Mouse (Mus musculus): ENCODE results near the gene Mon1b. TPM values are rescaled to one million over a fixed set of nuclear protein-coding genes. Genes with fewer than 3 reads are reported as not detected.

The Mon1b gene
- 7.7 and 9.4 TPM in 2 replicates for polyA plus RNA-seq (2016; fragmentation: Nextera tagmentation; extraction: Ambion mirVana)

- H3K27me3 ChIP-seq (replicated peaks; ENCODE audit: low read depth, poor library complexity, severe bottlenecking), result no peaks in the 10 kb centered on the region
- peak within 1 kb of the TSS; percentile 70 for H3K4me3 ChIP-seq
- peaks cover 24% of the 10 kb centered on the region for H3K36me3 ChIP-seq (replicated peaks)
- WGBS, result under 1% methylated on average over 42 of the region's 42 CpGs
- no peaks in the 10 kb centered on the region for H3K9me3 ChIP-seq
- peaks cover 20% of the 10 kb centered on the region for H3K4me1 ChIP-seq
- peak; percentile 96 for DNase-seq (ENCODE audit: low spot score)
- H3K27ac ChIP-seq (replicated peaks), result peak within 1 kb of the TSS; percentile 91
Observed at GRCm38 (mm10) chr8:113634670-113635591, at the start of gene Mon1b. TSS of gene Mon1b (plus strand) at chr8:113635587.

GRCm38 (mm10) chr8:113598401-113598800 is 37.0 kb upstream of the Mon1b start:
- Histone ChIP-seq H3K4me3 (no peak overlapping the region), H3K9me3 (no peaks in the 10 kb centered on the region), H3K27me3 (replicated peaks; ENCODE audit: low read depth, poor library complexity, severe bottlenecking) (no peaks in the 10 kb centered on the region), H3K4me1 (no peaks in the 10 kb centered on the region), H3K27ac (replicated peaks) (no peak overlapping the region), H3K36me3 (replicated peaks) (no peaks in the 10 kb centered on the region)
- DNase-seq (ENCODE audit: low spot score), result no peak
- 42% methylated on average over 3 of the region's 3 CpGs for WGBS

GRCm38 (mm10) chr8:113632634-113633033 is 2.8 kb upstream of the Mon1b start:
- Histone ChIP-seq H3K36me3 (replicated peaks) (peaks cover 1% of the 10 kb centered on the region), H3K4me1 (peaks cover 20% of the 10 kb centered on the region), H3K4me3 (no peak overlapping the region), H3K9me3 (no peaks in the 10 kb centered on the region), H3K27ac (replicated peaks) (no peak overlapping the region), H3K27me3 (replicated peaks; ENCODE audit: low read depth, poor library complexity, severe bottlenecking) (no peaks in the 10 kb centered on the region)
- 11% methylated on average over 3 of the region's 3 CpGs for WGBS
- DNase-seq (ENCODE audit: low spot score), result no peak

- Histone ChIP-seq H3K4me1 (peaks cover 20% of the 10 kb centered on the region), H3K9me3 (no peaks in the 10 kb centered on the region), H3K4me3 (peak overlapping the region; percentile 70), H3K27ac (replicated peaks) (no peak overlapping the region), H3K27me3 (replicated peaks; ENCODE audit: low read depth, poor library complexity, severe bottlenecking) (no peaks in the 10 kb centered on the region), H3K36me3 (replicated peaks) (peaks cover 17% of the 10 kb centered on the region)
- no peak for DNase-seq (ENCODE audit: low spot score)
- 33% methylated on average over 12 of the region's 12 CpGs for WGBS
Observed at GRCm38 (mm10) chr8:113634161-113634560, 1.2 kb upstream of the Mon1b start.

- Histone ChIP-seq H3K27ac (replicated peaks) (peak overlapping the region; percentile 91), H3K27me3 (replicated peaks; ENCODE audit: low read depth, poor library complexity, severe bottlenecking) (no peaks in the 10 kb centered on the region), H3K9me3 (no peaks in the 10 kb centered on the region), H3K36me3 (replicated peaks) (peaks cover 32% of the 10 kb centered on the region), H3K4me1 (peaks cover 20% of the 10 kb centered on the region), H3K4me3 (peak overlapping the region; percentile 70)
- DNase-seq (ENCODE audit: low spot score), result no peak
- WGBS, result 1% methylated on average over 44 of the region's 44 CpGs
Observed at GRCm38 (mm10) chr8:113635592-113636279, 349 bp downstream of the Mon1b start.

- Histone ChIP-seq H3K27me3 (replicated peaks; ENCODE audit: low read depth, poor library complexity, severe bottlenecking) (no peaks in the 10 kb centered on the region), H3K9me3 (no peaks in the 10 kb centered on the region), H3K4me3 (peak overlapping the region; percentile 70), H3K27ac (replicated peaks) (peak overlapping the region; percentile 91), H3K4me1 (peaks cover 20% of the 10 kb centered on the region), H3K36me3 (replicated peaks) (peaks cover 36% of the 10 kb centered on the region)
- WGBS, result 39% methylated on average over 5 of the region's 5 CpGs
- DNase-seq (ENCODE audit: low spot score), result no peak
Observed at GRCm38 (mm10) chr8:113636280-113636628, 867 bp downstream of the Mon1b start.

- peaks cover 55% of the 10 kb centered on the region for H3K36me3 ChIP-seq (replicated peaks)
Observed at GRCm38 (mm10) chr8:113640357-113640756, 5.0 kb downstream of the Mon1b start.

GRCm38 (mm10) chr8:113642926-113643325 is 7.5 kb downstream of the Mon1b start, which contains the start of gene Syce1l:
TSS of gene Syce1l (plus strand) at chr8:113643213.
- WGBS, result 93% methylated on average over 16 of the region's 16 CpGs
- Histone ChIP-seq H3K36me3 (replicated peaks) (peaks cover 50% of the 10 kb centered on the region), H3K27ac (replicated peaks) (no peak within 1 kb of the TSS), H3K4me1 (0 out of 2 replicates have a peak, but pooled peaks cover 3% of the 10 kb centered on the region), H3K27me3 (replicated peaks; ENCODE audit: low read depth, poor library complexity, severe bottlenecking) (no peaks in the 10 kb centered on the region), H3K4me3 (no peak within 1 kb of the TSS), H3K9me3 (no peaks in the 10 kb centered on the region)
- DNase-seq (ENCODE audit: low spot score), result no peak

More at GRCm38 (mm10) chr8:113640357-113640756, 5.0 kb downstream of the Mon1b start:
- DNase-seq (ENCODE audit: low spot score), result no peak
- Histone ChIP-seq H3K27me3 (replicated peaks; ENCODE audit: low read depth, poor library complexity, severe bottlenecking) (no peaks in the 10 kb centered on the region), H3K27ac (replicated peaks) (no peak overlapping the region), H3K4me3 (no peak overlapping the region), H3K4me1 (peaks cover 16% of the 10 kb centered on the region), H3K9me3 (no peaks in the 10 kb centered on the region)
- WGBS, result 85% methylated on average over 8 of the region's 8 CpGs

GRCm38 (mm10) chr8:113643479-113644210 is 8.3 kb downstream of the Mon1b start:
- H3K4me3 ChIP-seq, result no peak overlapping the region
- 88% methylated on average over 8 of the region's 8 CpGs for WGBS
- H3K27me3 ChIP-seq (replicated peaks; ENCODE audit: low read depth, poor library complexity, severe bottlenecking), result no peaks in the 10 kb centered on the region
- 0 out of 2 replicates have a peak, but pooled peaks cover 3% of the 10 kb centered on the region for H3K4me1 ChIP-seq
- H3K36me3 ChIP-seq (replicated peaks), result peaks cover 43% of the 10 kb centered on the region
- H3K9me3 ChIP-seq, result no peaks in the 10 kb centered on the region
- H3K27ac ChIP-seq (replicated peaks), result no peak overlapping the region
- no peak for DNase-seq (ENCODE audit: low spot score)

- Histone ChIP-seq H3K9me3 (no peaks in the 10 kb centered on the region), H3K4me3 (no peak overlapping the region), H3K27me3 (replicated peaks; ENCODE audit: low read depth, poor library complexity, severe bottlenecking) (no peaks in the 10 kb centered on the region), H3K36me3 (replicated peaks) (peaks cover 27% of the 10 kb centered on the region), H3K27ac (replicated peaks) (no peak overlapping the region), H3K4me1 (0 out of 2 replicates have a peak, but pooled peaks cover 3% of the 10 kb centered on the region)
- 81% methylated on average over 5 of the region's 5 CpGs for WGBS
- DNase-seq (ENCODE audit: low spot score), result no peak
Observed at GRCm38 (mm10) chr8:113645220-113645619, 9.8 kb downstream of the Mon1b start.

- Histone ChIP-seq H3K27ac (replicated peaks) (no peak overlapping the region), H3K36me3 (replicated peaks) (no peaks in the 10 kb centered on the region), H3K4me3 (no peak overlapping the region), H3K27me3 (replicated peaks; ENCODE audit: low read depth, poor library complexity, severe bottlenecking) (no peaks in the 10 kb centered on the region), H3K9me3 (no peaks in the 10 kb centered on the region), H3K4me1 (no peaks in the 10 kb centered on the region)
- no peak for DNase-seq (ENCODE audit: low spot score)
- WGBS, result 88% methylated on average over 12 of the region's 12 CpGs
Observed at GRCm38 (mm10) chr8:113652450-113652849, 17.1 kb downstream of the Mon1b start.

- Histone ChIP-seq H3K27me3 (replicated peaks; ENCODE audit: low read depth, poor library complexity, severe bottlenecking) (no peaks in the 10 kb centered on the region), H3K4me3 (no peak overlapping the region), H3K4me1 (no peaks in the 10 kb centered on the region), H3K27ac (replicated peaks) (no peak overlapping the region), H3K36me3 (replicated peaks) (no peaks in the 10 kb centered on the region), H3K9me3 (no peaks in the 10 kb centered on the region)
- WGBS, result 57% methylated on average over 4 of the region's 4 CpGs
- DNase-seq (ENCODE audit: low spot score), result no peak
Observed at GRCm38 (mm10) chr8:113653151-113653550, 17.8 kb downstream of the Mon1b start.

All from embryonic facial prominence, embryonic 10.5 days (tissue).